Mouse (Mus musculus): ENCODE results near the gene Disp3.

Gene Disp3

DNA sequence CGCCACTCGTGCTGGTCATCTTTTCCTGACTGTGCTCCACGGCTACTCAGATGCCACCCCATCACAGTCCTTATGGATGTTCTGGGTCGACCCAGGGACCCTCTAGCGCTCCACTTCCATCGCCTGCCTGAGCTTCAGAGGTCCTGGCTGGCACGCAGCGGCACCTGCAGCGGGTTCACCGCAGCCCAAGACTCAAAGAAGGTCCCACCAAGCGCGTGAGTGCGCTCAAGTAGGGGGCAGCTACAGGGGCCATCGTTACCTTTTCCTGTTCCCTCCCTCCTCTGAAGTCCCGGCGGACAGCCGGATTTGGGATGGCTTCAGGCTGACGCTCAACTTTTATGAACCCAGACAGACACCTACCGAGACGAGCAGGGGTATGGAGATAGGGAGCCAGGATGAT is 724 bp downstream of the Disp3 start:
- DNase-seq, result no peak

DNA sequence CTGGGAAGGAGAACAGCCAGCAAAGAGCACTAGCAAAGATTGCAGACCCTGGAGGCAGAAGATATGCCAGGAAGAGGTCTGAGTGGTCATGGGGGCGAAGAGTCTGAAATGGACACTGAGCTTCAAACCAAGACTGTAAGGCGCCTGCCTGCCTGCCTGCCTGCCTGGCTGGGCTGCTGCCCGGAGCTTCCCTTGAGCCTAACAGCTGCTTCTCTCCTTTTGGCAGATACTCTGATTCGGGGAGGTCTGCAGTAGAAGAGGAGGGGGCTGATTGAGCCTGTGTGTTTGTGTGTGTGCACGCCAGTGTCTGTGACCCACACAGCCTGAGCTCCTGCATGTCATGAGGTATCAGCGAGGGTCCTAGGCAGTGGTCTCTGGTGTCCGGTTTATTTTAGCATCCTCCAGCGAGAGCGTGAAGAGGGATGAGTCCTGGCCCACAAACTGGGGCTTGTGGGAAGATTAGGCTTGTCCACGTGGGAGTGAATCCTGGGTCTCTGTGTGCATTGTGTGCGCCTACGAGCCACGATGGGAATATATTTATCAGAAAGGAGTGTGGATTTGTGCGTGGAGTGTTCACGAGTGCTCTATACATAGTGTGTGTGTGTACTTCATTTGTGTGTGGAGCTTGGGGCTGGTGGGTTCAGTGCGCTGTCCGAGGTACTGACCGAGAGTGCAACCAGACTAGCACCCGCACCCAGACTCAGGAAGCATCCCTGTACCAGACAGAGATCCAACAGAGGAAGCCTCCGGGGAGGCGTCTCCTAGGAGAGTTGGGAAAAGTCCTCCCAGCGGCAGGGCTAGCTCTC is 1.3 kb downstream of the Disp3 start:
- DNase-seq, result no peak

GRCm38 (mm10) chr4:148284219-148284618 is 3.5 kb downstream of the Disp3 start:
- DNase-seq, result no peak

GRCm38 (mm10) chr4:148276816-148277491 is 10.8 kb downstream of the Disp3 start:
- DNase-seq, result no peak

GRCm38 (mm10) chr4:148274671-148275070 is 13.1 kb downstream of the Disp3 start:
- DNase-seq, result no peak

- DNase-seq, result no peak
Observed at GRCm38 (mm10) chr4:148273229-148273628, 14.5 kb downstream of the Disp3 start.

DNA sequence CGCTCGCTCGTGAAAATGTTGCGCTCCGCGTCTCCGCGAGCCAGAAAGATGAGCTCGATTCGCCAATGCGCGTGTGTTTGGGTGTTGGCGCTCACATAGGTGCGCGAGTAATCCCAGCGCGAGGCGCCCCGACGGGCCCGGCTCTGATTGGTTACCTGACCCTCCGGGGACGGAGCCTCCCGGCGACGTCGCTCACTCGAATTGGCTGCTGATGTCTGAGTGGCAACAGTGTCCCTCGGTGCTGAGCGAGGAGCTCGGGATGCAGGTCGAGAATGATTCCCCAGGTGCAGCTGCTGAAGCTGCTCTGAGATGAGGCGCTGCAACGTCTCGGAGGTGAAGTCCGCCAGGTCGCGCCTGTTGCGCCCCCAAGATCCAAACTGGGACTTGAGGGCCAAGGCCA is 16.1 kb downstream of the Disp3 start:
- DNase-seq, result no peak

DNA sequence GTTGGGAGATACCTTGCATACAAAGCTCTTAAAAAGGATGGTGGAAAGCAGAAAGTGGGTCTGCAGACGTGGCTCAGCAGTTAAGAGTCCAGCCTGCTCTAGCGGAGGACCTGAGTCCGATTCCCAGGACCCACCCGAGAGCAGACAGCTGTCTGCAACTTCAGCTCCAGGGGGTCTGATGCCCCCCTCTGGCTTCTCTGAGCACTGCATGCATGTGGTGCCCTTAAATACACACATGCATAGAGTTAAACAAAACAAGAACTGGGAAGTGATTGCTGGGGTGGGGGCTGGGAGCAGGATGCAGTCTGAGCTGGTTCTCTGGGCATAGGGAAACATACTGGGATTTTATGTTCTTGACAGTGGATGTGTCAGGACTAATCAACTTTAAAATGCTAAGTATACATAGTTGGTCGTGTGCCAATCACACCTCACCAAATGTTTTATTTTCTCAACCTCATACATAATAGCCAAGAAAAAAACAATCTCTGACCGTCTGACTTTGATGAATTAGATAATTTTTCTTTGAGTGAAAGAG is 20.7 kb downstream of the Disp3 start:
- no peak for DNase-seq

GRCm38 (mm10) chr4:148259941-148260340 is 27.8 kb downstream of the Disp3 start:
- no peak for DNase-seq

- DNase-seq, result no peak
Observed at GRCm38 (mm10) chr4:148249341-148249740, 38.4 kb downstream of the Disp3 start.

GRCm38 (mm10) chr4:148240387-148240786 is 47.4 kb downstream of the Disp3 start:
- DNase-seq, result no peak

DNA sequence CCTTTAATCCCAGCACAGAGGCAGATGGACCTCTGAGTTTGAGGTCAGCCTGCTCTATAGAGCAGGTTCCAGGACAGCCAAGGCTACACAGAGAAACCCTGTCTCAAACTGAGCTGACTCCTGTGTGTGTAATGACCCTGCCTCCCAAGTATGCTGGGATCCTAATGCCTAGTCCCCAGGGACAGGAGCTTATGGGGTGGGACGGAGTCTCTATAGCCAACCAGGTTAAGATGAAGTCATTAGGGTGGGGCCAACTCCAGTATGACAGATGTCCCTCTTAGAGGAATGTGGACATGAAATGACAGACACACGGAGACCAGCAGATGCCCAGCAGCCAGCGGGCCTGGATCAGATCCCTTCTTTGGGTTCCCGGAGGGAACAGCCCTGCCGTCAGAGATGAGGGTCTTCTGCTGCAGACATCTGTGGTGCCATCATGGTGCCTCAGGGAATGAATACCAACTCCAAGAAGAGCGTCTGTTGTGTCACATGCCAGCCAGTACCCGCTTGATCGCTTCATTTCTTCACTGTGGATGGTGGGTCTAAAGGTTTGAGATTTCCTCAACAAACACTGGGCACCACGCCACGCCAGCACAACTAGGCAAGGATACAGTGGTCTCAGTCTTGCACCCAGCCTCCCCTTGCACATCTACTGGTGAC is 48.2 kb downstream of the Disp3 start:
- no peak for DNase-seq

GRCm38 (mm10) chr4:148238919-148239318 is 48.8 kb downstream of the Disp3 start:
- DNase-seq, result no peak

- DNase-seq, result no peak
Observed at GRCm38 (mm10) chr4:148238218-148238617, 49.5 kb downstream of the Disp3 start.

- DNase-seq, result no peak
Observed at GRCm38 (mm10) chr4:148236664-148237063, 51.1 kb downstream of the Disp3 start.

DNA sequence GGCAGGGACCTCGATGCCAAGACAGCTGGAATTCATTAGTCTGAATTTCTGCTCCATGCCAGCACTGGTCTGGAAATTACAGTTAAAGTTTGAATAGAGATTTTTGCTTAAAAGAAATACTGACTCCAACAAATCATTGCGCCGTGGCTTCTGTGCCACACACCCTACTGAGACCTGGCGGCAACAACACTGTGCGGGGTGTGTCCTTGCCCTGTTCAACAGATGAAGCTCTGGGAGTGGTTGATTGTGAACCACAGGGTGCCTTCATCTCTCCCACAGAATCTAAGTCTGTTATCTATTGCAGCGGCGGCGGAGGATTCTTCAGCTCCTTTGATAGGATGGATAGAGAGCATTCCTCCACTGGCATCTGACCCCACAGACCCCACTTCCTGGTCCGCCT is 54.7 kb downstream of the Disp3 start:
- peak; percentile 21 for DNase-seq

DNA sequence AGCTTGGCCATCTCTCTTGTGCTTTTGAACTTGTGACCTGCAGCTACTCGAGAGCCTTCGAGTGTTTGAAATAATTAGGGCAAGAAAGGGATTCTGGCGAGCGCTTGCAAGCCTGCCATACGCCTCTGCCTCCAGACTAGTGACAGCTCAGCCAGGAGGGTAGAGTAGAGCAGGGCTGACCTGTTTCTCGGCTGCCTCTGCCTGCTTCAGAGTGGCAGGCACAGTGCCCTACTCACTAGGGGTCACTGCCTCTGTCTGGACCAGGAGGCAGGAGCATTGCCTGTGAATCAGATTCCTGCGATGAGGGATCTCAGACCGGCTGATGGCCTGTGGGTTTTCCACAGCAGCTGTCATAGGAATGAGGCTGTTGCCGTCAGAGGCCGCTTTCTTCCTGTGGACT is 55.1 kb downstream of the Disp3 start:
- no peak for DNase-seq

DNA sequence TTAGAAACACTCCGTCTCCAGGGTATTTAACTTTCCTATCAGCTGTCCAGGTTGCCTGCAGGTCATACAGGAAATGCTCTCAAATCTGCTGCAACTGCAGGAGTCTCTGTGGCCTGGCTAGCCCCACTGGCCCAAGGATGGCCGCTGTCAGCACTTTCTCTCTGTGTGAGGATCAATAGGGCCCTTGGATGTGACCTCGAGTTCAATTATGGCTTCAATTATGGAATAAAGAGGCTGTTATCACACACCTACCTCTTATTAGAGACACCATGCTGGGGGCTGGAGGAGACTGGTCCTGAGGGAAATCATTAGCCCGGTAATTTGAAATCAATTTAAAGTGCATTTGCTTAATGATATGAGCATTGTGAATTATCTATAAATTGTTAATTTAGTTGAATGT is 55.6 kb downstream of the Disp3 start:
- DNase-seq, result no peak

GRCm38 (mm10) chr4:148229646-148230045 is 58.1 kb downstream of the Disp3 start:
- DNase-seq, result no peak

GRCm38 (mm10) chr4:148222983-148223382 is 64.8 kb downstream of the Disp3 start:
- no peak for DNase-seq

- DNase-seq, result no peak
Observed at GRCm38 (mm10) chr4:148220656-148221055, 67.1 kb downstream of the Disp3 start.

DNA sequence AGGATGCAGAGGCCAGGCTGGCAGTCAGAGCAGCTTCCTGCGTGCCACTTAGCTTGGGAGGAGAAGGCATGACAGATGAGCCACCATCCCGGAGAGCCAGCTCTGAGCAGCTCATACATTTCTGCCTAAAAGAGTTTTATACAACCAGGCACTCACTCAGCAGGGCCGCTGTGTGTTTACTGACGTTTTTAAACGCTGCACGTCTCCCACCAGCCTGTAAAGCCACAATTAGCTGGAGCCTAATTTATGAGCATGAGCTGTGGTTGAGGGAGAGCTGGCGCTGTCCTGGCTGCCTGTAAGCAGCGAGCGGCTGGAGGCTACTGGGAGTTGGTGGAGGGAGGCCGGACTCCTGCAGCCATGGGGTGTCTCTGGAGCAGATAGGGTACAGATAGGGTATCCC is 69.5 kb downstream of the Disp3 start:
- no peak for DNase-seq

DNA sequence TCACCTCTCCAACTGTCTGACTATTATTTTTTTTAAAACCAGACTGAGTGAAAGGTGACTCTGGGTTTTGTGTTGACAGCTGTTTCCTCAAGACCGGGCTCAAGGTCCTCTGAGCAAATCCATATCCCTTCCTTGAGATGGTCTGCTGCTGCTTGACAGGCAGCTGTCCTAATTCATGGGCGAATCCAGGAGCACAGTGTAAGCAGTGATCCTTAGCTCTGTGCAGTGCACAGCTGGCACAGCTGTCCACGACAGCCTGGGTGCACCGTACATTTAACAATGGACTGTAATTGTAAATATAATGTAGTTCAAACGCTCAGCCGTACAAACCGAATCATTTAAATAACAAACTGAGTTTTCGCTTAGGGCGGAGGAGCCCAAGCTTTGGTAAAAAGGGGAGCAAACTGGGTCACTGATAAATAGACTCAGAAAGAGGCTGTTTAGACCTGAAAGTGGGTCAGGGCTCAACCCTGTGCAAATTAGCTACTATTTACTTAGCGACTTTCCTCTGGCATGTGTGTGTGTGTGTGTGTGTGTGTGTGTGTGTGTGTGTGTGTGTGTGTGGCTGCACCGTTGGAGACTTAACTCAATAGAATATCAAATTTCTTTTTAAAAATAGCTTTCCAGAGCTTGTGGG is 72.4 kb downstream of the Disp3 start:
- no peak for DNase-seq

All from cerebellum, adult 9-11 months (tissue).